Mouse (Mus musculus): ENCODE results near the gene Cysrt1. TPM values are rescaled to one million over a fixed set of nuclear protein-coding genes. Genes with fewer than 3 reads are reported as not detected.

Cysrt1 gene
- polyA plus RNA-seq (2017; shearing (Covaris generic)): not detected

DNA sequence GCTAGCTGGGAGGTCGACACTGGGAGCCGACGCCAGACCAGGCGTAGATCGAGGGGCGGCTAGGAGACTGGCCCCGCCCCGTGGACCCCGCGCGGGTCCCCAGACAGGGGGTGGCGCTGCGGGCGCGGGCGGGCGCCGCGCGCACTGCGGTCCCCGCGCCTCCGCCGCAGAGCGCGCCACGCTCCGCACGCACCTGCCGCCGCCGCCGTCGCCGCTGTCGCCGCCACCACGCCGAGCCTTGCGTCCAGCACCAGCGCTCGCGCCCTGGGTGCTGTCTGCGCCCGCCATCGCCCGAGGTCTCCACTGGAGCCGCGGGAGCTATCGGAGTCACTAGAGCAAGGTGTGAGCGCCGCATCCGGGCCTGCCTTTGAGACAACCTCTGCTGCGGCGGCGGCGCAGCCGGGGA is at the start of gene Cysrt1, which contains the start of gene Rnf208:
Cysrt1 (minus strand) TSS at position 352 of the 406 bp plus-strand sequence.
Rnf208 (plus strand) TSS at position 155 of the 406 bp plus-strand sequence.
- ATAC-seq: peak; percentile 60

DNA sequence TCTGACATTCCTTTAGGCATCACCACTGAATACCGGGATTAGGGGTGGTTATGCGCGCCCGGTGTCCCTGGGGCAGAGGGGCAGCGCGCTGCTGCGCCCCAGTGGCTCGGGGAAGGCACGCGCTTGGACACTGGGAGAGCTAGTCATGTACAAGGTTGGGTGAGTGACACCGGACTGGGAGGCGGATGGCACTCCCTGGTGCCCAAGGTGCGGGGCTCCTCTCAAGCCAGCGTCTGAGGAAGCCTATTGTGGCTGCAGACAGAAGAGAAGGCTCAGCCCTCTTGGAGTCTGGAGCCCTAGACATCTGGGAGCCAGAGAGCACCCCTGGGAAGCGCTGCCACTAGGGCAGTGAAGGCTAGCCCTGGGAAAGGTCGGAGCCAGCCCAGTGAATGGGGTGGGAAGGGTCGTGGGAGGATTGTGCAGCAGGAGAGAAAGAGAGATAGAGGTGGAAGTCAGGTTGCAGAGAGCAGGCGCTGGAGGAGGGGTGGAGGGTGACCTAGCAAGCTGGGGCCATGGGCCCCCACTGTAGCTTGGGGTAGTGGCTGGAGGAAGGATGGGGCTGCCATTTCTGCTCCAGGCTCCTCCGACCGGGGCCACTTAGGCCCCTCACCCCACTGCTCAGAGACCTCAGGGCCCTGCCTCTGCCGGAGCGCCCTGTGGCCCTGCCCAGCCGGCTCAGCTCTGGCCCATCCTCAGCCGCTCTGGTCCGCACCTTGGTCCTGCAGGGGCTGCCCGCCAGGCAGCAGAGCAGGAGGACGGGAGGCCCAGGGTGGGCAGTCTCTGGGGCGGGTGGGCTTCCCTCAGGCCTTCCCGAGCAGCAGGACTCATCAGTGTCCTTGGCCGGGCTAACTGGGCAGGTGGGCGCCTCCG is 49.2 kb upstream of the Cysrt1 start:
- ATAC-seq: no peak

DNA sequence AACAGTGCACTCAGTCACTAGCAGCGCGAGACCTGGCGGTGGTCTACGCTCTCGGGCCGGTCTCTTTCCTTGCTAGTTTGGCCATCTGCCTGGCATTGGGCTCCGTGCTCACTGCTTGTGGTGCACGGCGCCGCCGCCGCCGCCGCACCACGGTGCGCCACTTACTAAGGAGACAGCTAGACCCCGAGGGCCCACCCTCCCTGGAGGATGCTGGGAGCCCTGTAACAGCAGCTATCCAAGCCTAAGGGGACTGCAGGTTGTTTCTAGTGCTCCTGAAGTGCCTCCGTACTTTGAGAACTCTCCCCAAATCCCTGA is 48.5 kb upstream of the Cysrt1 start:
- ATAC-seq: no peak

DNA sequence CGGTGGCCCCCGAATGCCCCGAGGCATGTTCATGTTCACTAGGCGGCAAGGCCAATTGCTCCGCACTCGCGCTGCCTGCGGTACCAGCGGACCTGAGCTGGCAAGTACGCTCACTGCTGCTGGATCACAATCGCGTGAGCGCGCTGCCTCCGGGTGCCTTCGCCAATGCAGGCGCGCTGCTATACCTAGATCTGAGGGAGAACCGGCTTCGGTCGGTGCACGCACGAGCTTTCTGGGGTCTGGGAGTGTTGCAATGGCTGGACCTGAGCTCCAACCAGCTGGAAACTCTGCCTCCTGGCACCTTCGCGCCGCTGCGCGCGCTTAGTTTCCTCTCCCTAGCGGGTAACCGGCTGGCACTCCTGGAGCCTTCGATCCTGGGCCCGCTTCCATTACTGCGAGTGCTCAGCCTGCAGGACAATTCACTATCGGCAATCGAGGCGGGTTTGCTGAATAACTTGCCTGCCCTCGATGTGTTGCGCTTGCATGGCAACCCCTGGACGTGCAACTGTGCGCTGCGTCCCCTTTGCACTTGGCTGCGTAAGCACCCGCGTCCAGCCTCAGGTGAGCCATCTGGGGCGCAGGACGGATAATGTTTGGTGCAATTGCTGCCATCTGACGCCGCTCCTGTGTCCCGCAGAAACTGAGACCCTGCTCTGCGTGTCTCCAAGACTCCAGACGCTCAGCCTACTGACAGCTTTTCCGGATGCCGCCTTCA is 48.0 kb upstream of the Cysrt1 start:
- no peak for ATAC-seq

GRCm38 (mm10) chr2:25289651-25290050 is 47.4 kb upstream of the Cysrt1 start, which contains the start of gene Lrrc26:
Gene Lrrc26 (plus strand): TSS chr2:25289915.
- ATAC-seq: no peak

- ATAC-seq: no peak
These were observed 46.6 kb upstream of the Cysrt1 start for GRCm38 (mm10) chr2:25288734-25289345.

- no peak for ATAC-seq
These were observed 45.8 kb upstream of the Cysrt1 start, which contains the start of gene Tmem210 for GRCm38 (mm10) chr2:25287927-25288649. Gene Tmem210 (plus strand): TSS chr2:25288145.

GRCm38 (mm10) chr2:25286837-25287636 is 44.8 kb upstream of the Cysrt1 start:
- ATAC-seq: no peak

DNA sequence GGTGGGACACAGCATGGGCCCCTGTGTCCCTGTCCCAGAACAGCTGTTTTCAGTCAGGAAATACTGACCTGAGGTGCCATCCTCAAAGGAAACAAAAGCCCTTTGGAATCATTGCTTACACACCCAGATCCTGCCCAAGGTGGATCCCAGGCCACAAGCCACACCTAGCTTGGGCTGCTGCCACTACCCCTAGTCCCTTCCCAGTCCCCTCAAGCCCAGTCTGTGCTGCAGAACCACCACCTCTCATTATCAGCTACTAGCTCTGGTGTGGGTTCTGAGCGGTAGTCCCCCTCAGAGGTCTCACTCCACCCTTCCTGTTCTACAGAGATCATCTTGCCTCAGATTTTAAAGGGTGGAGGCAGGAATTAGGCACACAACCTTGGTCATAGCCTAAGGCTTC is 44.1 kb upstream of the Cysrt1 start:
- no peak for ATAC-seq

- no peak for ATAC-seq
These were observed 43.3 kb upstream of the Cysrt1 start for GRCm38 (mm10) chr2:25285551-25285950.

DNA sequence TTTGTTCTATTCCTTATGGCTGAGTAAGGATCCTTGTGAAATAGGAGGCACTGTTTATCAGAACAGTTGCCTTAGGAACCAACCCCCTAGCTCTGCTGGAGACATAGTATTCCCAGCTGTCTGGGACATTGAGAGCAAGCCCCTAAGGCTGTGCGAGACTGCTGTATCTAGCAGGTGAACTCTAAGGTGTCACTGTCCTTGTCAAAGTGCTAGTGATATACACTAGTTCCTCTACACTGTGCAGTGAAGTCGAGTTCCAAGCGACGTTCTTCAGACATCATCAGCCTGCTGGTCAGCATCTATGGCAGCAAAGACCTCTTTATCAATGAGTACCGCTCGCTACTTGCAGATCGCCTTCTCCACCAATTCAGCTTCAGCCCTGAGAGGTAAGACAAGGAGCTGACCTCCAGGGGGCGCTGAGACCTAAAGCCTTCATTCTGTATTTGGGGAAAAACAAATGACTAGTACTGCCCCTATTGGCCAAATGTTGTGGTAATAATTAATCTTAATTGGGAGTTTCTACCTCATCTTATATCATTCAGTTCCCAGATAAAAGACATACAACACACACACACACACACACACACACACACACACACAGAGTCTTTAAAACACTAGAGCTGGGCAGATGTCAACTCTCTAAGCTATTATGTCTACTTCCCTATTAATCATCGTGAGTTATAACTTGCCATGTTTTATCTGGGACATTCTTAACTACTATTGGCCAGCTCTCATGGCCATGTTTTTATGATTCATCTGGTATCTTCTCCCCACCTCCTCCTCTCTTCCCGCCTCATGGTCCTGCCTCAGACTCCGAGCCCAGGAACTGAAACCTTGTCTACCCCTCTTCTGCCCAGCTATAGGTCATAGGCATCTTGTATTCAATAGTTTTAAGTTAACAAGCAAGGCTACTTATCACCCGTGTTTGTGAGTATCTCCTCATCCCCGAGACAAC is 37.0 kb upstream of the Cysrt1 start:
- ATAC-seq: peak; percentile 61

DNA sequence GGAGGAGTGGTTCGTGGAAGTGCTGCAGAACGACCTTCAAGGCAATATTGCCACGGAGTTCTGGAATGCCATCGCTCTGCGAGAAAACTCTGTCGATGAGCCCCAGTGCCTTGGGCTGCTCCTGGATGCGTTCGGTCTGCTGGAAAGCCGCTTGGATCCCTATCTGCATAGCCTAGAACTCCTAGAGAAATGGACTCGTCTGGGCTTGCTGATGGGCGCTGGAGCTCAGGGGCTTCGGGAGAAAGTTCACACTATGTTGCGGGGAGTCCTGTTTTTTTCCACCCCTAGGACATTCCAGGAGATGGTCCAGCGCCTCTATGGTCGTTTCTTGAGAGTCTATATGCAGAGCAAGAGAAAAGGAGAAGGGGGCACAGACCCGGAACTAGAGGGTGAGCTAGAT is 30.8 kb upstream of the Cysrt1 start:
- no peak for ATAC-seq

DNA sequence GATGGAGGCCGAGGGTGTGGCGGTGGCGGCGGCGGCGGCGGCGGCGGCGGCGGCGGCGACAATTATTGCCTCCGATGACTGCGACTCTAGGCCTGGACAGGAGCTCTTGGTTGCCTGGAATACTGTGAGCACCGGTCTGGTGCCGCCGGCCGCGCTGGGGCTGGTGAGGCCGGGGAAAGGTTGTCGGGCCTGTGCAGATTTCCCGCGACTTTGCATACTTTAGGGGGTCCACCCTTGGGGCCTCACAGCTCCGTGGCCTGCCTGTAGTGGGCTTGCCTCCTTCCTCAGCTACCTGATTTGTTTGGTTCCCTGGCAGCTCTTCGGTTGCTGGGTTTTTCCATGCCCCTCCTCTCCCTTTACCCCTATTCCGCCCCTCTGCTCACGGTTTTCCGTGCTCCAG is 30.3 kb upstream of the Cysrt1 start:
- peak; percentile 2 for ATAC-seq

- peak; percentile 93 for ATAC-seq
These were observed 29.7 kb upstream of the Cysrt1 start, which contains the start of the genes Ssna1 and Anapc2 for GRCm38 (mm10) chr2:25271827-25272511. Gene Ssna1 (minus strand): TSS chr2:25272438. Gene Anapc2 (plus strand): TSS chr2:25272478.

- ATAC-seq: no peak
These were observed 25.6 kb upstream of the Cysrt1 start for GRCm38 (mm10) chr2:25267746-25268309.

GRCm38 (mm10) chr2:25267241-25267640 is 25.0 kb upstream of the Cysrt1 start:
- no peak for ATAC-seq

- no peak for ATAC-seq
These were observed 24.5 kb upstream of the Cysrt1 start for GRCm38 (mm10) chr2:25266720-25267119.

DNA sequence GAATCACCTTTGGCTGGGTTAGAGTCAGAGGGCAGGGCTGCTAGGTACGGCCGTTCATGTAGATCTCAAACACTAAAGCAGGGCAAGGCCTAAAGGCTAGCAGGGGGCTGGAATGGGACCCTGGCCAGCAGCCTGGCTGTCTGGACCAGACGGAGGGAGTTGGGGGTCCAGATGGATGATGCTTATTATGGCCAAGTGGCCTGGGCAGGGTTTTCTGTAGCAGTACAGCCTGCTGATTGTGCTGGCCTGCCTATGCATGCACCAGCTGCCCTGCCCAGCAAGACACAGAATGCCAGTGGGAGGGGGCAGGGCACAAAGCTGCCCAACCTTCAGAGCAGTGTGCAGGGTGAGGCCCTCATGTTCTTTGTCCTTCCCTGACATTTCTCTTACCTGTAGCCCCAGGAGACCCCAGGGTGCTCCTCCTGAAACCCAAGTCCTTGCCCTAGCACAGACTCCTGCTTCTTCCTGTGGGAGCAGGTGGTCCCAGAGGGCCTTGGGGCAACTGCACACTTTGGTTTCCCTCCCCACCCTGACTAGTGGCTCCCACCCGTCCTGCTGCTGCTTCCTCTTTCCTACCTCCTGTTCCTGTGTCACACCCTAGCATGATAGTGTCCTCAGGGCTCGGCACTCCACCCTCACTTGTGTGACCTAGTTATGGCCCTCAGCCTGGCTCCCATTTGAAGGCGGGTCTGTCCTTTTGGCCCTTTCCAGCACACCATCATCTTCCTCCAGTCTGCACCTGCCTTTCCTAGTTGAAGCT is 23.8 kb upstream of the Cysrt1 start:
- ATAC-seq: no peak

- no peak for ATAC-seq
These were observed 22.6 kb upstream of the Cysrt1 start for GRCm38 (mm10) chr2:25264851-25265250.
